Mouse (Mus musculus) liver, embryonic 11.5 days (tissue): ENCODE results near the gene Ccdc146. TPM values are rescaled to one million over a fixed set of nuclear protein-coding genes. Genes with fewer than 3 reads are reported as not detected.
"Not testable (repeated sequence)": the region's sequence is repeated elsewhere in the genome, so short reads cannot be mapped to it uniquely, and the experiment has no call there.

Experiments used
- ATAC-seq: fragments of 200-750 bp; cut with Nextera tagmentation; replicated peaks from 2 replicates; pipeline ENCODE4 v1.8.0; 2017; ENCODE audit warnings: moderate number of reproducible peaks, mild to moderate bottlenecking, moderate TSS enrichment, moderate library complexity; ENCODE audit not compliant: low FRiP score
- DNase-seq: peaks from one replicate; pipeline ENCODE4 v3.0.0-alpha.2; 2017; ENCODE audit warnings: low spot score
- H3K27ac ChIP-seq: fragments of 300-500 bp; sonication (generic); 2 replicates; pipeline ENCODE4 v1.5.1; 2014; ENCODE audit warnings: mild to moderate bottlenecking, low read depth, low read length, control low read depth
- H3K27me3 ChIP-seq: fragments of 300-500 bp; sonication (generic); replicated peaks from 2 replicates; pipeline ENCODE4 v1.6.1; 2014; ENCODE audit warnings: low read length, mixed read lengths; ENCODE audit not compliant: control insufficient read depth, insufficient read depth
- H3K36me3 ChIP-seq: fragments of 300-500 bp; sonication (generic); 2 replicates; pipeline ENCODE4 v1.6.1; 2014; ENCODE audit warnings: mild to moderate bottlenecking, low read length, moderate library complexity, mixed read lengths; ENCODE audit not compliant: control insufficient read depth, insufficient read depth
- H3K4me1 ChIP-seq: fragments of 300-500 bp; sonication (generic); replicated peaks from 2 replicates; pipeline ENCODE4 v1.6.1; 2014; ENCODE audit warnings: low read length, mixed read lengths; ENCODE audit not compliant: control insufficient read depth, insufficient read depth
- H3K4me2 ChIP-seq: fragments of 300-500 bp; sonication (generic); 2 replicates; pipeline ENCODE4 v1.6.1; 2014; ENCODE audit warnings: mild to moderate bottlenecking, control low read depth, moderate library complexity
- H3K4me3 ChIP-seq: fragments of 300-500 bp; sonication (generic); 2 replicates; pipeline ENCODE4 v1.5.1; 2014; ENCODE audit warnings: low read depth, low read length, control low read depth
- H3K9ac ChIP-seq: fragments of 300-500 bp; sonication (generic); 2 replicates; pipeline ENCODE4 v1.6.1; 2014; ENCODE audit warnings: low read depth, low read length, control low read depth
- H3K9me3 ChIP-seq: fragments of 300-500 bp; sonication (generic); 2 replicates; pipeline ENCODE4 v1.6.1; 2016; ENCODE audit warnings: low read length, inconsistent platforms, mixed read lengths; ENCODE audit not compliant: control insufficient read depth
- WGBS: fragments of 180-500 bp; shearing (Covaris S2); extraction: QIAGEN DNeasy Blood & Tissue Kit; methylation state at CpG from one replicate; pipeline ENCODE4 v1.1.7; 2014; 5-methylcytosine and 5-hydroxymethylcytosine counted together
- polyA plus RNA-seq: library from polyadenylated mRNA; unstranded; fragments of >200 nt; fragmentation: Nextera tagmentation; extraction: Ambion mirVana; gene quantifications from 2 replicates; pipeline ENCODE4 v1.2.1, GENCODE M21; 2014

Gene Ccdc146
- polyA plus RNA-seq, 1 experiment from 2014 or later = not detected

GRCm38 (mm10) chr5:21366338-21367053 lies 58.0 kb downstream of the Ccdc146 start:
- 66% methylated on average over 4 of the region's 4 CpGs for WGBS
- Histone ChIP-seq H3K9me3 (no peaks in the 10 kb centered on the region), H3K36me3 (no peaks in the 10 kb centered on the region), H3K9ac (no peak overlapping the region), H3K4me3 (no peak overlapping the region), H3K4me1 (no peaks in the 10 kb centered on the region), H3K27ac (no peak overlapping the region), H3K4me2 (no peak overlapping the region), H3K27me3 (no peaks in the 10 kb centered on the region)
- ATAC-seq = no peak
- DNase-seq = no peak

DNA sequence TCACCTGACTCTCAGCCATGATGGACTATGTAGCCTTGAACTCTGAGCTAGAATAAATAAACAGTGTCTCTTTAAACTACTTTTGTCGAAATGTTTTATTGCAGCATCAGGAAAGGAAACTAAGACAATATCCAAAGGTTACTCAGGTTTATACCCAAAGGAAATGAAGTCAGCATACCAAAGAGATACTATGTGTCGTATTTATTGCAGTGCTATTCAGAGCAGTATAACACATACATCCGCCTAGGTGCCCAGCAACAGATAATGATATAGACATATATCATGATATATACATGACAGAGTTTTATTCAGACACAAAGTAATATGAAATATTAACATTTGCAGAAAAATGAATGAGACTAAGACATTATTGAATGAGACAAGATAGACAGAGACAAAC lies 61.1 kb downstream of the Ccdc146 start:
- H3K9ac ChIP-seq = no peak overlapping the region
- ATAC-seq = no peak
- H3K36me3 ChIP-seq = no peaks in the 10 kb centered on the region
- H3K4me2 ChIP-seq = no peak overlapping the region
- no peak overlapping the region for H3K27ac ChIP-seq
- no peak for DNase-seq
- 75% methylated on average over 3 of the region's 3 CpGs for WGBS
- no peaks in the 10 kb centered on the region for H3K9me3 ChIP-seq
- H3K4me1 ChIP-seq = no peaks in the 10 kb centered on the region
- no peak overlapping the region for H3K4me3 ChIP-seq
- H3K27me3 ChIP-seq = no peaks in the 10 kb centered on the region

DNA sequence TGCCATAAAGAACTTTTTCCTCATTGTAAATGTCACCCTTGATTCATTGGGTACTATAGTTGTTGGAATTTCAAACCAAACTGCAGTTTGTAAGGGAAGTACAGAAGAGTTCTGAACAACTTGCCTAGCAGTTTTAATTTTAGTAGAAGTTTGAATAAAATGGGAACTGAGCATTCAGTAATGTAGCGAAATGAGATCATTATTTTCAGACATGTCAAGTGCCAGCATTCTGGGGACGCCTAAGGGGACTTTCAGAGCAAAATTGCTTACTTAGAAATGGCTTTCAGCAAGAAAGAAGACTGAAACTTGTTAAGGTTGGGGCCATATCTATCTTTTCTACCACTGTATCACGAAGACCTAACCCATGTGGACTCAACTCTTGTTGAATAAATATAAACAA lies 65.8 kb downstream of the Ccdc146 start:
- H3K4me1 ChIP-seq = 0 out of 2 replicates have a peak, but pooled peaks cover 2% of the 10 kb centered on the region
- no peak overlapping the region for H3K9ac ChIP-seq
- no peak overlapping the region for H3K4me2 ChIP-seq
- H3K9me3 ChIP-seq = no peaks in the 10 kb centered on the region
- 81% methylated on average over 3 of the region's 3 CpGs for WGBS
- ATAC-seq (no peak), DNase-seq (no peak)
- H3K36me3 ChIP-seq = no peaks in the 10 kb centered on the region
- H3K4me3 ChIP-seq = no peak overlapping the region
- H3K27ac ChIP-seq = no peak overlapping the region
- no peaks in the 10 kb centered on the region for H3K27me3 ChIP-seq

- no peak overlapping the region for H3K4me2 ChIP-seq
- 0 out of 2 replicates have a peak, but pooled peaks cover 2% of the 10 kb centered on the region for H3K4me1 ChIP-seq
- H3K27me3 ChIP-seq = no peaks in the 10 kb centered on the region
- no peaks in the 10 kb centered on the region for H3K36me3 ChIP-seq
- H3K9ac ChIP-seq = no peak overlapping the region
- no peak overlapping the region for H3K4me3 ChIP-seq
- ATAC-seq (no peak), DNase-seq (no peak)
- no peaks in the 10 kb centered on the region for H3K9me3 ChIP-seq
- H3K27ac ChIP-seq = no peak overlapping the region
Measured at GRCm38 (mm10) chr5:21351678-21352077, 72.8 kb downstream of the Ccdc146 start.

- H3K9me3 ChIP-seq = no peaks in the 10 kb centered on the region
- no peaks in the 10 kb centered on the region for H3K4me1 ChIP-seq
- ATAC-seq (no peak), DNase-seq (no peak)
- H3K4me2 ChIP-seq = no peak overlapping the region
- no peak overlapping the region for H3K27ac ChIP-seq
- WGBS = 79% methylated on average over 7 of the region's 7 CpGs
- H3K4me3 ChIP-seq = no peak overlapping the region
- H3K27me3 ChIP-seq = no peaks in the 10 kb centered on the region
- no peak overlapping the region for H3K9ac ChIP-seq
- no peaks in the 10 kb centered on the region for H3K36me3 ChIP-seq
Measured at GRCm38 (mm10) chr5:21348366-21348765, 76.1 kb downstream of the Ccdc146 start.

GRCm38 (mm10) chr5:21342265-21342664 lies 82.2 kb downstream of the Ccdc146 start:
- not testable (repeated sequence) for H3K27me3 ChIP-seq, H3K27ac ChIP-seq, ATAC-seq, H3K9ac ChIP-seq, H3K4me2 ChIP-seq, H3K9me3 ChIP-seq, H3K36me3 ChIP-seq, H3K4me1 ChIP-seq, H3K4me3 ChIP-seq, DNase-seq

- H3K4me2 ChIP-seq = no peak overlapping the region
- 54% methylated on average over 1 of the region's 1 CpGs for WGBS
- ATAC-seq = no peak
Measured at GRCm38 (mm10) chr5:21332119-21332518, 92.4 kb downstream of the Ccdc146 start.

GRCm38 (mm10) chr5:21331656-21332055 lies 92.8 kb downstream of the Ccdc146 start:
- no peaks in the 10 kb centered on the region for H3K27me3 ChIP-seq
- DNase-seq (no peak), ATAC-seq (no peak)
- WGBS = 80% methylated on average over 5 of the region's 5 CpGs
- H3K4me2 ChIP-seq = no peak overlapping the region
- H3K4me1 ChIP-seq = peaks cover 6% of the 10 kb centered on the region
- H3K9me3 ChIP-seq = no peaks in the 10 kb centered on the region
- no peaks in the 10 kb centered on the region for H3K36me3 ChIP-seq
- no peak overlapping the region for H3K27ac ChIP-seq
- no peak overlapping the region for H3K9ac ChIP-seq
- no peak overlapping the region for H3K4me3 ChIP-seq

More at GRCm38 (mm10) chr5:21332119-21332518, 92.4 kb downstream of the Ccdc146 start:
- Histone ChIP-seq H3K9me3 (no peaks in the 10 kb centered on the region), H3K27ac (no peak overlapping the region), H3K27me3 (no peaks in the 10 kb centered on the region), H3K4me3 (no peak overlapping the region), H3K9ac (no peak overlapping the region), H3K36me3 (no peaks in the 10 kb centered on the region), H3K4me1 (peaks cover 6% of the 10 kb centered on the region)
- no peak for DNase-seq
